Mouse (Mus musculus): ENCODE data around the gene Hlcs.

Gene Hlcs

DNA sequence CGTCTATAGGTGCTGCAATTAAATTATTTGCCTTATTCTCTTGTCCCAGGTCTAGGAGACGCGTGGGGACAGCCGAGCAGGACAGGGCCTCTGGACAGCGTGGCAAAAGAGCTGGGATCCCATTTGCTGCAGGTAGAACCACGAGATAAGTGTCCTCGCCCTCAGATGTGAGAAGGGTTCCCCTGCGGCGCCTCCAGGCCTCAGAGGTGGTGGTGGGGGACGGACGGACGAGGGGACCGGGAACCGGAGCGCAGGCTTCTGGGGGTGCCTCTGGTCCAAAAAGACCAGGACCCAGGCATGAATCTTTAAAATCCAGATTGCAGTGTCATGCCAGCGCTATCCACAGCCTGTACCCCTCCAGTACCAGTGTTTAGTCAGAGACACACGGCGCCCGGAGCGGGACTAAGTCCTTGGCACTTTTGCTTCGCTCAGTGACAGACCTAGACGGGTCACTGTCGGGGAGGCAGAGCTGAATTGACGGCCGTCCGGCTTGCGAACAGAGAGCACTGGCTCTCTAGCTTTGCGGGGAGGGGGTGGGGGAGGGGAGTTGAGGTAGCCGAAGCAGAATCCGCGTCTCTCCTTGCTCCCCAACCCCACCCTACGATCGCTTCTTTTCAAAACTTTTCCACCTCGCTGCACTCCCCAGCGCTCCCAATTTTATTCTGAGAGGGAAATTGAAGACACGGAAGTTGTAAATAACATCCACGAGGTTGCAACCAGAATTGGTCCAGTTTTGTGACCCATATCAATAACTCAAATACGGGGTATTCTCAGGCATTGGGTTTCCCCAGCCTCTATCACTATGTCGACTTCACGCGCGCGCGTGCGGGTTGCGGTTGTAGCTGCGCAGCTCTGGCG lies 218.9 kb downstream of the Hlcs start:
- no peak for DNase-seq (ENCODE audit: low read depth)

DNA sequence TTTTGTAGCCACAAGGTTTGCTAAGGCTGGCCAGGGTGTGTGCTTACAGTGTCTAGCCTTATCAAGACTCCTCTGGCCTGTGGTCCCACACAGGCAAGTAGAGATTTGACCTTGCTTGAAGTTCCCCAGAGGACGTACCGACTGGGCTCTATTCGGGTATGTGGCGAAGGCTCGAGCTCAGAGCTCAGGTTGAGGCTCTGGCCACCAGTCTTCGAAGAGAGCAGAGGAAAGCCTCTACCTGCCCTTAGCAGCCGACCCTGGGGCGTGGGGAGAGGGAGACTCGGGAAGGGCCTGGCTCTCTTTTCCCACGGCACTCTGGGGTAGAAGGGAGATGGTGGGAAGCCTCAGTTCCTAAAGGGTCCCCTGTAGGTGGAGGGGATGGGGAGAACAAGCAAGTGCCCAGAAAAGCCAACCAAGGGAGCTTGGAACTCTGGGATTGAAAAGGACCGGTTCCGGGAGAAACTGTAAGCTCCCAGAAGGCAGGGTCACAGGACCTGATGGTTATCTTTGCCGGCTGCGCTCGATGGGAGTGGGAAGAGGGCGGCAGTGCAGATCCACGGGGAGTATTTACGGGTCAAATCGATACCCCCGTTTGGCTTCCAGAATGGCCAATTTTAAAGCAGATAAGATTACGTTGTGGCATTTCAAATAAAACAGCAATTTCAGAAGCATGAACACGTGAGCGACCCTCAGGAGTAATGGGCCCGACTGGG lies 220.1 kb downstream of the Hlcs start:
- DNase-seq (ENCODE audit: low read depth), result no peak

DNA sequence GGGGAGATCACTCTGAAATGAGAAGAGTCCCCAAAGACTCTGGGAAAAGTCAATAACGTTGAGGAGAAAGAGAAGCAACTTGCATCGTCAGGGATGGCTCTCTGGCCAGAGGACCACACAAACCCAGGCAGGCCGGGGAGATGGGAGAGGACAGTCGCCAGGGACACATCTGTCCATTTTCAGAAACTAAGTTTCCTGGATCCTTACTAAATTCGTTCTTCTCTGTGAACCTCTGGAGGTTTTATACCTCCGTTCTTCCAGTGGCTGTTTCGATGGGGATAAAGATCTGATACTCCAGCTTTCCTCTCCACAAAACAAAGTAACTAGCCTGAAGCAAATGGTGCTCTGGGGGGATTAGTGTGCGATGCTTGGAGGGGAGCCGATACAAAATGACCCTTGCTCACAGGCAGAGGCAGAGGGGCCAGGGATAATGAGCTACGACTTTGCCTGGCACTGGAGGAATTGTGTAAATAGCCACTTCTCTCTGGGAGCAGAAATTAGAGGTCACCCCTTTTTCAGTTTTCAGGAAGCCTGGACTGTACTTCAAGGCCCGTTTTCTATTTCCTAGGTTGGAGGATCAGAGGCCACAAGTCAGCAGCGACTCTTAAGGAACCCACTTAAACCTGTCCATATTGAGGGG lies 220.7 kb downstream of the Hlcs start:
- no peak for DNase-seq (ENCODE audit: low read depth)

DNA sequence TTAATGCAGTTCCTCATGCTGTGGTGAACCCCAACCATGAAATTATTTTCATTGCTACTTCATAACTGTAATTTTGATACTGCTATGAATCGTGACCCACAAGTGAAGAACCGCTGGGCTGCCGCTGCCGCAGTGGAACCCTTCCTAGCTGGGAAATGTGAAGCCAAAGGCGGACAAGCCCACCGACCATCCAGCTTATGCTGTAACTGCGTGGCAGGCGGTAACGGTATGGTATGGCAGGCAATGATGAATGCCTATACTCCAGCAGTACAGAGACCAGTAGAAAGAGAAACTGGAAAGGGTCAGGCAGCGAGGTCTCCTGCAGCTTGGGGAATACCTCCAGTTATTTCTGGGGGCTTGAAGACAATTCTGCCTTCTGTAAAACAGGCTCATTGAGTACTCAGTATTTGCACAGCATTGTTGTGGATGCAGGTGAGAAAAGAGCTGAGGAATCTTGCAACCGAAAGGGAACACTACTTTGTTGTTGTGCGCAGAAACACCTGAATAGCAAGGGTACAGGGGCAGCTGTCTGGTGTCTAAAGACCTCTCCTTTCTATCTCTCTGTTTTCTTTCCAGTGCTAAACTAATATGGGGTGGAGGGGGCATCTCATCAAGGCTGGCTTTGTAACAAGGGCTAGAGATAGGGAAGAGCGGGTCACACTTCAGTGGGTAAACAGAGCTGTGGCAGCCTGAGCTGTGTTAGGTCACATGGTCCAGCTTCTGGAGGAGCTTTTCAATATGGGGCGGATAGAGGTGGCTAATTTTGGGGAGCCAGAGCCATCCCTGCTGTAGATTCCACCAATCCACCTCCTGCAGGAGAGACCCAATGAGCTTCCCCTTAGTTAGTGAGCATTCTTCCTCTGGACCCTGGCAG lies 224.3 kb downstream of the Hlcs start:
- no peak for DNase-seq (ENCODE audit: low read depth)

DNA sequence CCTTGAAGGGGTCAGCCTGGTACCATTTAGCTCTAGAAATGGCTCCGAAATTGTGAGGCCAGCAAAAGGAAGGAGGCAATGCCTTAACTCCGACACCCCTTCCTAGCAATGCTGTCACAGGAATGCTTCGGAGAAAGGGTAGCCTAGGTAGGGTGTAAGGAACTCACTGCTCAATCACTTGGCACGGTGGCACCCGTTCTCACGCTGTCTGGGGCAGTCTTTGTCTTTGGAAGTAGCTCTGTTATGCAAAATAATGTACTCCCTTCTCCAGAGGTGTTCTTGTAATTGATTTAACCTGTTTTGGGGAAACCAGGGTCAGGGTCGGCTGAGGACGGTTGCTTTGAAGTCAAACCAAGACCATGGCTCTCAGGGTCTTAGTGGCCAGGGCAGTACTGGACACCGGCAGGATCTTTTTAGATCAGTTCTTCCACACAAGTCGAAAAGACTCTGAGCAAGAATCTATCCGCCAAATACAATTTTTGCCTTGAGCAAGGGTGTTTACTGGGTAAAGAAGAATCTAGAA lies 225.1 kb downstream of the Hlcs start:
- no peak for DNase-seq (ENCODE audit: low read depth)

DNA sequence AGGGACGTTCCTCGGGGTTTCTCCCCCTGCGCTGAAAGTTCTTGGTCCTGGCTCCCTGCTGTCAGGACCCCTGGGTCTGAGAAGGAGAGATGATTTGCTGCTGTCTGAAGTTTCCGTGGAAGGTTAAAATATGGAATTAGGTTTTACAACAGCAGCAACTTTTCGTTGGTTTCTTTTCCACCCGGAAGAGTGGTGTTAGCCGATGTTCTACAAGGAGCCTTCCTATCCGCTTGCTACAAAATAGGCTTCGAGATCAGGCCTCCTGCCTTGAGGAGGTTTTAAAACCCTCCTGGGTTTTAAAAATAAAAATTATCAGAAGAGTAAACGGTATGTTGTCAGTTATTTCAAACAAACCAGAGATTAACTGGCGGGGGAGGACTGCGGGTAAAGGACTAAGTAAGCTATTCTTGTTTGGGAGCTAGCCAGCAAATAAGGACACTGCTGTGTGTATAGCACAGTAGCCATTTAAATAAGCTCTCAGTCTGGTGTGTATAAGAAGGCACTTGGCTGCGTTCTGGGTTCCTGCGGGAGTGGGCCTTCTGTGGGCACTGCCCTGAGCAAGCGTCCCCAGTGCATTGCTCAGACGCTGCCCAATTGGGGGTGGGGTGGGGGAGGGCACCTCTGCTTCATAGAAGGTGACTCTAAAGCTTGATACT lies 225.7 kb downstream of the Hlcs start:
- DNase-seq (ENCODE audit: low read depth), result no peak

DNA sequence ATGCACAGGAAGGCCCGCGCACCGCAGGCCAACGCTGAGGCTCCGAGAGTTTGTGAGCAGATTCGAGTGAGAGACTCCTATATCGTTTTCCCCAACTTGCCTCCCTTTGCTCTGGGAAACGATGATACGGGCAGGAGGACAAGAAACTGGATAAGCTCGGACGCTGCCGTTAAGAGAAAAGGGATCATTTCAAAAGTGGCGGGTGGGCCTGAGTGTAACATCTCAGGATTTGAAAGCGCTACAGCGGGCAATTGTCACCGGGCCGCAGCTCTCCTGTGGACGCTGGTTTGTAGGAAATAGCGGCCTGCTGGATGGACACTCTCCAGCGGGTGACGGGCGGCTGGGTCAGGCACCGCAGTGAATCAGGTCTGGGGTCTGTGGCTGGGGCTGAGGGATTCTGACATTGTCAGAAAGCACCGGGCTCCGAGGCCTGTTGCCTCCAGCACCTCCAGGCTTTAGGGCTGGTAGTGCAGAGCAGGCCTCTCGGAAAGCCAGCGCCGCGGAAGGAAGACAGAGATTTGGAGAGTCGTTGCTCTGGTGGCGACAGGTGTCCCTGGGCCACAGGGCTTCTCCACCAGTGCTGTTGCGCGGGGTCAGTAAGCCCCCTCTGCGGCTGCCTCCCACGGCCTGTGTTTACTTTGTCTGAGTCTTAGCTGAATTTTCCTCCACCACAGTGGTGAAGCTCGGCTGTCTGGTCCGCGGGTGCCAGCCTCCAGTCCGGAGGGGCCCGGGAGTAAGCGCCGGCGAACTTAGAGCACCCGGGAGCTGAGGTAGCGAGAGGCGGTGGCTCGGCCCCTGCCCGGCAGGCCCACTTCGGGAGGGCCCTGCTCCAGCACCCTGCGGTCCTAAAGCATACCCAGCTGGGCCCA lies 226.4 kb downstream of the Hlcs start:
- DNase-seq (ENCODE audit: low read depth), result no peak

DNA sequence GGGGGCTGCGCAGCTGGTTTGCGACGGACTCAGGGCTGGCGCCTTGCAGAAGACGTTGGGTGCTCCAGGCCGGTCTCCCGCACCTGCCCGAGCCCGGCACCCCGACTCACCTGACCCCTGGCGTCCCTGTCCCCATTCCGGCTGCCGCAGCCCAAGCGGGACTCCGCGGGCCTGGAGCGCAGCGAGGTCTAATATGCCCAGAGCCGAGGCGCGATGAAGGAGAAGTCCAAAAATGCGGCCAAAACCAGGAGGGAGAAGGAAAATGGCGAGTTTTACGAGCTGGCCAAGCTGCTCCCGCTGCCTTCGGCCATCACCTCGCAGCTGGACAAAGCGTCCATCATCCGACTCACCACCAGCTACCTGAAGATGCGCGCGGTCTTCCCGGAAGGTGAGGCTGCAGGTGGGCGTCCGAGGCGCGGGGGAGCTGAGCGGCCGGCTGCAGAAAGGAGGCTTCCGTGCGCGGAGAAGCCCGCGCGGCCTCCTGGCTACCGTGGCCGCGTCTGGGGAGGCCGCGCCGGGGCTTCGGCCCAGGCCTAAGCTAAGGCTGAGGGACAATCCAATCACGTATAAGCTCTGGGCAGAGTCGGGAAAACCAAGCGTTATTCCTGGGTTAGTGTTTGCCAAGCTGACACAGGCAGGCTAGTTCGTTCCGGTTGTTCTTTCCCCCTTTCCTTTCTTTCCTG lies 227.6 kb downstream of the Hlcs start:
- DNase-seq (ENCODE audit: low read depth), result no peak

DNA sequence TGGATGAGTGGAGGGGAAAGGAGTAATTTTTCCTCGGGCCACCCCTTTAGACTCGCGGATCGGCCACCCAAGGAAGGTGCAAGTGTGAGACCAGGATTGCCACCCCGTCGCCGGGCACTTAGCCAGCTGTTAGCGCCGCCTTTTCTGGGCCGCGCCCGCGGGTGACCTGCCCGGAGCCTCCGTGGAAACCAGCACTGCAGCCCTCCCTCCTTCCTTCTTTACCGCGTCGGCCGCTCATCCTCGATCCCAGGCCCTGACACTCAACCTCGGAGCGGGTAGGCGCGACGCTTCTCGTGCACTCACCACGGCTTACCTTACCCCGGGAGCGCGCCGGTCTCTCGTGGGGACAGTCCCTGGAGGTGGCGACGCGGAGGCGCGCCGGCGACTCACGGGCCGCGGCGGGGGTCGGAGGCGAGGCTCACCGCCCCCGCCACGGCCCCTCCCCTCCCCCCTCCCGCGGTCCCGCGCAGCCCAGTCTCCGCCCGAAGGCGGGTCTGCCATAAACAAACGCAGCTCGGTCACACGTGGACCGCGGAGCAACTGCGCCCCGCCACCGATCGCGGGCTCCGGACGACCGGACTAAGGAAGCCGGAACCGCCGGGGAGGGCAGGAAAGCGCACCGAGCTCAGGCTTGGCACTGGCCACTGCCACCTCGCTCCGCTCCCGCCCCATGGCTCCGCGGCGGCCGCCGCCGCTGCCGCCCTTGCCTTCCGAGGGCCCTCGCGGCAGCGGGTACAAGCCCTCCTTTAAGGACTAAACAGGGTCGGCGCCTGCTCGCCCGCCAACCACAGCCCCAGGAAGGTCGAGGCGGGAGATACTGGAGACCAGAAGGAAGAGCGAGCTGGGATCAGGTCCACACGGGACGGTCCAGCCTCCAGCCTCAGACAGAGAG lies 228.4 kb downstream of the Hlcs start, which contains the start of gene Sim2:
TSS of gene Sim2 (plus strand) at position 221 of the 892 bp plus-strand sequence.
- DNase-seq (ENCODE audit: low read depth), result no peak

DNA sequence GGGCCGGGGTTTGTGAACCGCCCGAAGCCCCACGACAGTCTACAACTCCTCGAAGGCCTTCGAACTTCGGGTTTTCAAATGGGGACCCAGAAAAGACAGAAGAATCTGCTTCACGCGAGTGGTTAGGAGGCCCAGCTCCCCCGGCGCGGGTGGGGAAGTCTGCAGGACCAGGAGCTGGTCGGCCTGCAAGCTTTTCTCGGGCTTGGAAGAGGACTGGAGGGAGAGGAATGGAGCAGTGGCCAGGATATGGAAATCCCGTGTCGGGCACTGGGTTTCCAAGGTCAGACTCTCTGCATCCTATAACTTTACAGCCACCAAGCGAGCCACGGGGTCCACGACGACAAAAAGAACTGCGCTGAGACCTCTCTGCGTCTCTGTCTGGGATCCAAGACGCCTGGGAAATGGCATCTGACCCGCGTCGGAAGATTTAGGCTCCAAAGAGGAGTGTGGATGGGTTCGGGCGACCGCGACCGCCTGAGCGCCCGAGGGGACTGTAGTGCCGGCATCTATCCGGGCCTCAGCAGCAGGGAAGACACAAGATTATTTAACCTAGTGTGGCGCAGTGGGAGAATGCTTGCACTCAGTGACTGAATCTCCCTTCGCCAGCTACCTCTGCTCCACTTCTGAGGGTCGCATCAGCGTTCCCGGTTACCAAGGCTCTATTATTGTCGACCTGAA lies 229.4 kb downstream of the Hlcs start:
- DNase-seq (ENCODE audit: low read depth), result no peak

DNA sequence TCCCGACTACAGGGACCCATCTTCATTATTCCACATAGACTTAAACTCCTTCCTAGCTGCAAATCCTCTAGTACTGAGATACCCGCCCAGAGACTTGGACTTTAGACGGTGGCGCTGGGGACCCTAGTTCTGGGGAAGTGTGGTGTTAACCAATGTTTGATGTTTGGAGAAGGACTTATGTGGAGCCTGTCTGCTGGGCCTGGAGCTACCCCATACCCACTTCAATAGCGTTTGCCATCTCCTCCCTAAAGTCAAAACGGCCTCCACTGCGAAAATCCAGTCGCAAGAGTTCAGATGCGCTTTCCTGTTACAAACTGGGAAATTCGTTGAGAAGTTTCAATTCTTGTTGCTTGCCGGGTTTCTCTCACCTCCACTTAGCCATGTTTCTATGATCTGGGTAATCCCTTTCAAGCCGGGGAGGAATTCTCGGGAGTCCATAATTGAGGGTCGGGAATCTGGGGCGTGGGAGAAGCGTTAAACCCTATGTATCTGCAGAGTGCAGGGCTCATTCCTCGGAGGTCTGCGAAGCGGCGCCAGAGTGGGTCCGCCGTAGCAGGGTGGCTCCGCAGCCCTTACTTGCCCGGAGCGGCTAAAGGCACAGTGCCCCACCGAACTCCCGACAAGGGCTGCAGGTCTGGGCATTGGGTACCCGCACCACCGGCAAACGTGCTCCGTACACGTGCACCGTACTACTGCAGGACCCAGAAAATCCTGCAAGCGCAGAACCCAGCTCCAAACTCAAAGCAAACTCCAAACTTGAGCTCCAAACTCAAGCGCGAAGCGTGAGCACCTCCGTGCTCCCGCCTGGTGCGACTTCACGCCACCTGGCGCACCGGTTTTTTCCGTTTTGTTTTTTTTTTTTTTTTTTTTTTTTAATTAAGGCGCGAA lies 230.2 kb downstream of the Hlcs start:
- DNase-seq (ENCODE audit: low read depth), result no peak

DNA sequence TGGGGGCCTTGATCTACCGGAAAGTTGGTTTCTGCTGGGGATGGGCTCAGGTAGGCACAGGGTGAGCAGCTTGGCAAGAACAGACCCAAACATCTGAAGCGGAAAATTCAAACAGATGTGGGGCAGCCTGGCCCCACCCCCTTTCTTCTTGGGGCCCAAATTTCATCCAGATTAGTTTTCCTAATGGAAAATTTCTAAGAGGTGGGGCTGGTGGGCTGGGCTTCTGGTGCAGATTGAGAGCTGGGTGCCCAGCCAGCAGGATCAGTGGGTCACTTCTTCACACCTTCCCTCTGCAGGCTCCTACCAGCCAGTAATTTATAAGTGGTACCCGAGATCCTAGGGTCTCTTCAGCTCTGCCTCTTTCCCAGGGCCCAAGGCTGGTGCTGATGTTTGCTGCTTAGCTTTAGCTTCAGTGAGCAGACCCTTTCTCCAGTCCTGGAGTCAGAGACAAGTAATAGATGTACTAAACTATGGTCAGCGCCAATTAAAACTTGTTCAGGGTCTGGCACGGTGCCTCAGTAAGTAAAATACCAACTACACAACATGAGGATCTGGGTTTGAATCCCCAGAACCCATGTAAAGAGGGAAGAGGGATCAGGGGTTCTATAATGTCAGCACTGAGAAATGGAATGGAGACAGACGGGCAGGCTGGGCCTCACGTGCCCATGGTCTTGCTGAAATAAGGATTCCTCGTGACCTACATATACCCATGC lies 231.2 kb downstream of the Hlcs start:
- DNase-seq (ENCODE audit: low read depth), result no peak

DNA sequence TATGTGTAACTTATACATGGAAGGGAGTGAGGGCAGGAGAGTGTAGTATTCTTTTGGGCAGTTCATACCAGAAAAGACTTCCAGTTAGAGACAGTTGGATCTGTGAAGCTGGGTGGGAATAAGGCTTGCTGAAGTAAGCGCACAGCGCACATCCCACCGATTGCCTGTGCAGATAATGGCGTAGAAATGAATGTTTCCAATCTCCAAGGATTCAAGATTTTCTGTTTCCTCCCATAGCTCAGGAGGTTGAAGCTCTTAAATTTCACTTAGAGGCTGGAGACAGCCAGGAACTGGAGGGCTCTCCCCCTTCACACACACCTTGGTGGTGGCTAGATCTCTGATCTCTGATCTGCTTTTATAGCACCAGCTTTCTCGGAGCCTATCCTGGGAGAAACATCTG lies 231.8 kb downstream of the Hlcs start:
- no peak for DNase-seq (ENCODE audit: low read depth)

DNA sequence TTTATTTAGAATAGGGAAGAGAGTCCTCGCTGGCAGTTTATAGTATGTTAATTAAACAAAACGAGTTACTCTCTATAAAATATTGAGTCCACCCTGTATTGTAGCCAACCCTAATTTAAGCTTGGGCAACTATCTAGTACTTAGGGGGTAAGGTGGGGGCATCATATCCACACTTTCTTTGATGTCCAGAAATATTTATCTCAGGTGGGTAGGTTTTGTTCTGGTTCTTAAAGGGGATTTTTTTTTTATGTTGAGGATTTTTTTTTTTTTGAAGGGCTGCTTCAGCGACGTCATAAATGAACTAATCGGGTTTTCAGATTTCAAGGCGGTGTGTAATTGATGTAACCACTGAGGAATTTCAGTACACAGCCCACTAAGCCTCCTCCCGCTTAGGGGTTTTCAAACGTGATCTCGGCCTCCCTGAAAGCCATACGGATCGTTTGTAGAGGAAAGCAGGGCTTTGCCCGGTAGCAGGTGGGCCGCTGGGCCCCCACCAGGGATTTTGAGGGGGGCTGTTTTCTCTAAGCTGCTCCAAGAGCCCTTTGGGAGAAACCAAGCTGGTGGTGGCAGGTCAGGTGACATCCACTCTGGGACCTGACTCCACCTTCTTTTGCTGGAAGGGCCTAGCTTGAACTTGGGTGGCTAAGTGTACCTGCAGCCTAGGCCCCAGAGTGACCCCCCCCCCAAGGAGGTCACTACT lies 233.4 kb downstream of the Hlcs start:
- no peak for DNase-seq (ENCODE audit: low read depth)

DNA sequence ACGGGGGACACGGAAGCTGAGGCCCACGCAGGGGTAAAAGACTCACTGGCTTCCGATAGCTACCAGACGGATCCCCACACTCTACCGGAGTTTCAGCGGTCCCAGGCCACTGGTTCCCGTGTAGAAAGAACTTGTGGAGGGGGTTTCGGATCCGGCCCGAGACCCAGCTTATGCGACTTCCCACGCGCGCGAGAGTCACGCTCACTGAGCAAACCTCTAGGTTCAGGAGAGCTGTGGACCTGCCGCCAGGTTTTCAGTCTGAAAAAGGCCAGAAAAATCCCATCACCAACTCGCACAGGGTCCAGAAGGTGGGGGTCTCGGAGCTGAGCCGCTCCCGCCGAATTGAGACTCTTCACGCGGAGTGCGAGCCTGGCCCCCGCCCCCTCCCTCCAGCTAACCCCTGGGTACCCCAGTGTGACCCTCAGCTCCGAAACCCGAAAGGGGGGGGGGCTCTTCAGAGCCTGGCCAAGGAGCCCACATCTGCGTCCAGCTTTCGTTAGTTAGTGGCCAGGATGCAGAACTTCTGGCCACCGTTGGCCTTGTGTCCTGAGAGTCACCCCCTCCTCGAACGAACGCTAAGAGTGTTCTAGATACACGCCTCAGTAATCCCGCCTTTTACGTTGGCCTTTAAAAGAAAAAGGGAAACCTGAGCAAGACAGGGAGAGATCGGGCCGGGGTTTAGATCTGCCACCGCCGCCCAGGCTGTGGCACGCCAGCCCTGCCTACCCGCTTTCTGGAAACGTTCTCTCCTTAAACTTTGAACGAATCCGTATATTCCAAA lies 234.1 kb downstream of the Hlcs start:
- no peak for DNase-seq (ENCODE audit: low read depth)

Measured in c-Kit-positive CD71-positive TER-119-negative erythroid progenitor cells, embryonic 14.5 days (primary cell).